Mouse (Mus musculus): ENCODE measurements around the gene Cldn10. TPM values are rescaled to one million over a fixed set of nuclear protein-coding genes. Genes with fewer than 3 reads are reported as not detected.

Gene Cldn10
- polyA plus RNA-seq, 1 experiment from 2014 or later: 12.2 TPM

DNA sequence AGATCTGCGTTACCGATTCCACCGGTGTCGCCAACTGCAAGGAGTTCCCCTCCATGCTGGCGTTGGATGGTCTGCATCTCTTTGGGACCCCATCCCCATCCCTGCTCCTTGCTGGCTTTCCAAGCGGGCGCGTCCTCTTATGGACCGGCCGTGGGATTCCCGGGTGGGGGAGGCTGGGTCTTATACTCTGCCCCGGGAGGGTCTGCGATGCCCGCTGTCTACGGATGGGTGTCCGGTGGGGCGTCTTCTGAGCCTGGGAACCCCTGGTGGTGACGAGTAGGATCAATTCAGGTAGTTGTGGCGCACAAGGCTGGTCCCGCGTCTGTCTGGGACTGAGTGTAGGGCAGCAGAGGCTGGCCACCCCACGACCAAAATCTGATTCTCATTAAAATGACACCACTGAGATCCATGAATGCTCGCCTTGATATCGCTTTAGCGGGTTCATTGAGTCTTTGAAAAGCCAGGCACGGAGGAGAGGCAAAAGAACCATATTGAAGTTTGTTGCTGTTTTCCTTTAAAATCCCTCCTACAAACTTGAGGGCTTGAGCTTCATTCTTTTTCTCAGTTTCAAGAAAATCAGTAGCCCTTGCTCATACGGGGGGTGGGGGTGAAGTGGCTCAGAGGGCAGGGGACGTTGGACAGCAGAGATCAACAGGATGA lies 67.6 kb downstream of the Cldn10 start:
- Histone ChIP-seq H3K27ac (ENCODE audit: low read depth, low read length) (no peak overlapping the region), H3K4me2 (replicated peaks; ENCODE audit: low read depth, low read length) (peak overlapping the region; percentile 96), H3K4me3 (ENCODE audit: low read length) (peak overlapping the region; percentile 49), H3K9me3 (ENCODE audit: control insufficient read depth, low read length) (no peaks in the 10 kb centered on the region), H3K27me3 (ENCODE audit: control insufficient read depth, insufficient read depth, low read length) (peaks cover 9% of the 10 kb centered on the region; the same call in 1 of the 2 replicates), H3K36me3 (ENCODE audit: control insufficient read depth, insufficient read depth, low read length) (no peaks in the 10 kb centered on the region), H3K4me1 (ENCODE audit: control insufficient read depth, insufficient read depth, low read length) (peaks cover 9% of the 10 kb centered on the region; the same call in 1 of the 2 replicates), H3K9ac (ENCODE audit: low read depth, low read length) (peak overlapping the region; percentile 31)
- 1% methylated on average over 28 of the region's 28 CpGs for WGBS
- ATAC-seq (ENCODE audit: low FRiP score, low TSS enrichment): peak; percentile 44; the same call in 1 of the 2 replicates

DNA sequence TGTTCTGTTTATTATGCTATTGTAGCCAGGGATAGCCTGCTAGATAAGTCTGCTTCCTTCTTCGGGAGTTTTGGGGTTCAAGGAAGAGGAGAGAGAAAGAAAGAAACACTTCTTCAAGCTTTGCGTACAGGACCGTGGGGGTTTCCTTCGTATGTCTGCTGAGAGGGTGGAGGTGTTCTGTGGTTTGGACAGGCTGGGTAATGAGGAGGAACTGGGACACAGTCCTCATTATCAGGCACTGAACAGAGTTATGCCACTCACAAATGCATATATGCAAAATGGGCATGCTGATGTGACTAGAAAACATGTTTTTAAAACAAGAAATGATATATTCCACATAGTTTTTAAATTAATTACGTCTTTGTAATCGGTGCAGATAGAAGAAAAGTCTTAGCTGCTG lies 68.9 kb downstream of the Cldn10 start:
- 83% methylated on average over 6 of the region's 6 CpGs for WGBS
- Histone ChIP-seq H3K4me1 (ENCODE audit: control insufficient read depth, insufficient read depth, low read length) (peaks cover 9% of the 10 kb centered on the region; the same call in 1 of the 2 replicates), H3K27me3 (ENCODE audit: control insufficient read depth, insufficient read depth, low read length) (peaks cover 9% of the 10 kb centered on the region; the same call in 1 of the 2 replicates), H3K9ac (ENCODE audit: low read depth, low read length) (no peak overlapping the region), H3K9me3 (ENCODE audit: control insufficient read depth, low read length) (no peaks in the 10 kb centered on the region), H3K27ac (ENCODE audit: low read depth, low read length) (no peak overlapping the region), H3K4me3 (ENCODE audit: low read length) (no peak overlapping the region), H3K36me3 (ENCODE audit: control insufficient read depth, insufficient read depth, low read length) (no peaks in the 10 kb centered on the region), H3K4me2 (replicated peaks; ENCODE audit: low read depth, low read length) (no peak overlapping the region)
- no peak for ATAC-seq (ENCODE audit: low FRiP score, low TSS enrichment)

DNA sequence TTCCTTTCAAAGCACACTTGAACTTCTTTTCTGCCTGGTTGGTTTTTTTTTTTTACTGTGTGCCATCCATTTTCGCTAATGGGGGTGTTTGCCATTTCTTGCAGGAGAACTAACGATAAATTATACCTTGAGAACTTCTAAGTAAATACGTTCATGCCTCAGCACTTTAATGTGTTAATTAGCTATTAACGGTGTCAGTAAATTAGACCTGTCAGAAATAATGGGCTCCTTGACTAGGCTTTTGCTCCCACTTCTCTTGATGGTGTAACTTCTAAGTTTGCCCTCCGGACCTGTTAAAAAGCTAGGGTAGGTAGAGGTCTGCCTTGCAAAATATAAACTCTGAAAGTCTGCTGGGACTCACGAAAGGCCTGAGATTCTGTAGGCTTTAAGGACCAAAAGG lies 70.6 kb downstream of the Cldn10 start:
- Histone ChIP-seq H3K36me3 (ENCODE audit: control insufficient read depth, insufficient read depth, low read length) (no peaks in the 10 kb centered on the region), H3K4me1 (ENCODE audit: control insufficient read depth, insufficient read depth, low read length) (peaks cover 9% of the 10 kb centered on the region; the same call in 1 of the 2 replicates), H3K4me3 (ENCODE audit: low read length) (no peak overlapping the region), H3K9ac (ENCODE audit: low read depth, low read length) (no peak overlapping the region), H3K27ac (ENCODE audit: low read depth, low read length) (no peak overlapping the region), H3K4me2 (replicated peaks; ENCODE audit: low read depth, low read length) (no peak overlapping the region), H3K9me3 (ENCODE audit: control insufficient read depth, low read length) (no peaks in the 10 kb centered on the region), H3K27me3 (ENCODE audit: control insufficient read depth, insufficient read depth, low read length) (peaks cover 9% of the 10 kb centered on the region; the same call in 1 of the 2 replicates)
- 16% methylated on average over 6 of the region's 6 CpGs for WGBS
- no peak for ATAC-seq (ENCODE audit: low FRiP score, low TSS enrichment)

DNA sequence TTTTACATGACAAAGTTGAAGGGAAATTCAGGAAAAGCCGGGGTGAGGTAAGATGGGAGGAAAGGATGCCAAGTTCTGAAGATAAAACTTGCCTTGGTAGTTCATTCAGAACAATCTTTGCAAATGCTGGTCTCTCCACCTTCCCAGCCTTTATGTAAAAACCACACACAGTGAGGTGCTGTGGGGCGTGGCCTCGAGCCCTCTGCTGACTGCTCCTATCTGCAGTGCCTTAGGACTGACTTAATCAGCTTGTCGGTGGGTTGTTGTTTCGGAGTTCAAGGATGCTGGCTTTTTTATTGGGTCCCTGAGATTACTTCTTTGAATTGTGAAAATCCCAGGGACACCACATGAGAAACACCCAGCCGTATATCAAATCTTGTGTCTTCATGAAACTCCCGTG lies 74.5 kb downstream of the Cldn10 start:
- no peaks in the 10 kb centered on the region for H3K36me3 ChIP-seq (ENCODE audit: control insufficient read depth, insufficient read depth, low read length)
- H3K27ac ChIP-seq (ENCODE audit: low read depth, low read length): no peak overlapping the region
- no peak overlapping the region for H3K4me3 ChIP-seq (ENCODE audit: low read length)
- H3K4me2 ChIP-seq (replicated peaks; ENCODE audit: low read depth, low read length): no peak overlapping the region
- no peaks in the 10 kb centered on the region for H3K4me1 ChIP-seq (ENCODE audit: control insufficient read depth, insufficient read depth, low read length)
- 55% methylated on average over 7 of the region's 7 CpGs for WGBS
- no peaks in the 10 kb centered on the region for H3K9me3 ChIP-seq (ENCODE audit: control insufficient read depth, low read length)
- no peaks in the 10 kb centered on the region; the same call in 1 of the 2 replicates for H3K27me3 ChIP-seq (ENCODE audit: control insufficient read depth, insufficient read depth, low read length)
- no peak for ATAC-seq (ENCODE audit: low FRiP score, low TSS enrichment)
- no peak overlapping the region for H3K9ac ChIP-seq (ENCODE audit: low read depth, low read length)

DNA sequence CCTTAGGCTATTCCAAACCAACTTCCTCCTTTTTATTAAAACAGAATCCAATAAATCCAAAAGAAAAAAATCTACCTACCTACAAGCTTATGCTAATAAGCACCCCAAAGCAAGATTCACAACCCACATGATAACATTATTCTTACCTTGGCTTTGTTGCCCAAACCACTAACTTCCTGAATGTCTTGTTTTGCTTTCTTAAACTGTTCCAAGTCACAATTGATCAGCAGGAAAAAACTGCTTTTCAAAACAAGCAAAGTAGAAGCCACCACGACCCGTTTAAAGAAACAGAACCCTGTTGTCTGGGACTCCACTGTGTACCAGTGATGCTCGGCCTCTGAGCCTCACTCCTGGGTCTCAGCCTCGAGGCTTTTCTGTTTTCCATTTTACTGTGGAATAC lies 77.2 kb downstream of the Cldn10 start:
- Histone ChIP-seq H3K27me3 (ENCODE audit: control insufficient read depth, insufficient read depth, low read length) (no peaks in the 10 kb centered on the region), H3K4me2 (replicated peaks; ENCODE audit: low read depth, low read length) (no peak overlapping the region), H3K9me3 (ENCODE audit: control insufficient read depth, low read length) (no peaks in the 10 kb centered on the region), H3K4me3 (ENCODE audit: low read length) (no peak overlapping the region), H3K27ac (ENCODE audit: low read depth, low read length) (no peak overlapping the region), H3K36me3 (ENCODE audit: control insufficient read depth, insufficient read depth, low read length) (no peaks in the 10 kb centered on the region), H3K9ac (ENCODE audit: low read depth, low read length) (no peak overlapping the region), H3K4me1 (ENCODE audit: control insufficient read depth, insufficient read depth, low read length) (no peaks in the 10 kb centered on the region)
- no peak for ATAC-seq (ENCODE audit: low FRiP score, low TSS enrichment)
- 59% methylated on average over 4 of the region's 4 CpGs for WGBS

DNA sequence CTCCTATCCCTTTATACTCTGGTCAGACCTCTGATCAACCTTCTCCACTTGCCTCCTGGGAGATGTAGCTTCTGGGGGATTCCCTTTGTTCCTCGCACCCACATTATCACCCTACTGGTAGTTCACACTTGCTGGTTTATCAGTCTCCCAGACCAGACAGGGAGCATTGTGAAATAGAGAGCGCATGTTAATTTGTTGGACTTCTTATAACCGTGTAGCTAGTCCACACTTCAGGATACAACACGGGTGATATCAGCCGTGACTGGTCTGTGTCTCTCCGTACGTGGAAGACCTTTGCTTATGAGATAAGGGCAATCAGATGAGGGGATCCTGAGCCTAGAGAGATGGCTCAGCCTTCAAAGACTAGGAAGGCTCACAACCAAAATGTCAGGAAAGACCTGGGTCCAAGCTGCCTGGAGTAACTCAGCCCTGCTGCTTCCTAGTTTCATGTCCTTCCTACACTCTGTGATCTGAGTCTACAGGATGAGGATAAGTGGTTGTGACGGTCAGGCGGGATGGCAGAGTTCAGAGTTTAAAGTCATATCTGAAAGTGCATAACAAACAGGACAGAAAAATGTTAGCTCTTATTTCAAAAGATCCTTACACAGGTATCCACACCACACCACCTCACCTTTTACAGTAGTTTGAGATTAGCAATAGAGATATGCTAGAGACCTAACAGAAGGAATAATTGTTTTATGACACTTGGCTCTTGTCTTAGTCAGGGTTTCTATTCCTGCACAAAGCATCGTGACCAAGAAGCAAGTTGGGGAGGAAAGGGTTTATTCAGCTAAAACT lies 78.5 kb downstream of the Cldn10 start:
- H3K27ac ChIP-seq (ENCODE audit: low read depth, low read length): no peak overlapping the region
- WGBS: 71% methylated on average over 10 of the region's 10 CpGs

DNA sequence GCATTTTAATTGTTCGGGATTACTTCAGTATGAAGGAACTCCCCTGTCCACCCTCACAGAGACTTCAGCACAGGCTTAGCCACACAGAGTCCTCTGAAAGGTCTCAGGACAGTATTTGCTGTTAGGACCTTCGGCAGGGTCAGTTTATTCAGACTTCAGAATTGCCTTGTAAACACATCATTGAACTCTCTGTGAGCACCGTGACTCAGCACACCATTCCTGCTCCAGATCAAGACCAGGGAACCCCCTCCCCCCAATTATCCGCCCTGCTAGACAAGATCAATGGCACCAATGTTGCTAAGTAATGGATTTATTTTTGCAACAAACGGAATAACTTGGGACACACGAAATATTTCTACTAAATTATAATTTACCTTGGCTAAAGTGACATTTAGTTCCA lies 79.7 kb downstream of the Cldn10 start:
- no peak overlapping the region for H3K9ac ChIP-seq (ENCODE audit: low read depth, low read length)
- no peaks in the 10 kb centered on the region for H3K9me3 ChIP-seq (ENCODE audit: control insufficient read depth, low read length)
- H3K4me1 ChIP-seq (ENCODE audit: control insufficient read depth, insufficient read depth, low read length): no peaks in the 10 kb centered on the region
- H3K27me3 ChIP-seq (ENCODE audit: control insufficient read depth, insufficient read depth, low read length): no peaks in the 10 kb centered on the region
- H3K4me2 ChIP-seq (replicated peaks; ENCODE audit: low read depth, low read length): no peak overlapping the region
- ATAC-seq (ENCODE audit: low FRiP score, low TSS enrichment): no peak
- WGBS: 53% methylated on average over 6 of the region's 6 CpGs
- H3K36me3 ChIP-seq (ENCODE audit: control insufficient read depth, insufficient read depth, low read length): no peaks in the 10 kb centered on the region
- H3K27ac ChIP-seq (ENCODE audit: low read depth, low read length): no peak overlapping the region
- H3K4me3 ChIP-seq (ENCODE audit: low read length): no peak overlapping the region

More for the DNA sequence above, 78.5 kb downstream of the Cldn10 start:
- Histone ChIP-seq H3K4me2 (replicated peaks; ENCODE audit: low read depth, low read length) (no peak overlapping the region), H3K27me3 (ENCODE audit: control insufficient read depth, insufficient read depth, low read length) (no peaks in the 10 kb centered on the region), H3K9me3 (ENCODE audit: control insufficient read depth, low read length) (no peaks in the 10 kb centered on the region), H3K9ac (ENCODE audit: low read depth, low read length) (no peak overlapping the region), H3K4me3 (ENCODE audit: low read length) (no peak overlapping the region), H3K36me3 (ENCODE audit: control insufficient read depth, insufficient read depth, low read length) (no peaks in the 10 kb centered on the region), H3K4me1 (ENCODE audit: control insufficient read depth, insufficient read depth, low read length) (no peaks in the 10 kb centered on the region)
- ATAC-seq (ENCODE audit: low FRiP score, low TSS enrichment): no peak

DNA sequence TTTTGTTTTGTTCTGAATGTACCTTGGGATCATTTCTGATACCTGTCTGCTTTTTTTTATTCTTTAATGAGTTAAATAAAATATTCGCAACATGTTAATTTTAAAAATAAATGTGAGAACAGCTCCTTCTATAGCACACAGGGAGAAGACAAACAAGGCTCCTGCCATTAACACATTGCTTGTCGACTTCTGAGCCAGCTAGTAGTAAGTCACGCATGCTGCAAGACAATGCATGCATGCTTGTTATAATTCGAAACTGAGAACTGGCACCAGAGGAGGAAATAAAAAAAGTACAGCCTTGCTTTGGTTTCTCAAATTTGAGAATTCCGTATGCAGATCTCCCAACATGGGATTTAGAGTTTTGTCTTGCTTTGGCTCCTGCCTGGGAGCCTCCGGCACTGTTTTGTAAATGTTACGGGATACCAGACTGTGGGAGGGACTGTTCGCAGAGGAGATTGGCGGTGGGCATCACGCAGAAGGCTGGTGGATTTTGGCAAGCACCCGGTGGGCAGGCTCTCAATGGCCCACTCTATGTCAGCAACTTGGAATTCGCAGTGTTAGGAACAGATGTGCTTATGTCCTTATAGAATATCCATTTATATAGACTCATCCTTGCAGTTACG lies 80.5 kb downstream of the Cldn10 start:
- no peak overlapping the region for H3K9ac ChIP-seq (ENCODE audit: low read depth, low read length)
- no peak overlapping the region for H3K27ac ChIP-seq (ENCODE audit: low read depth, low read length)
- 86% methylated on average over 13 of the region's 13 CpGs for WGBS
- ATAC-seq (ENCODE audit: low FRiP score, low TSS enrichment): no peak
- no peaks in the 10 kb centered on the region for H3K27me3 ChIP-seq (ENCODE audit: control insufficient read depth, insufficient read depth, low read length)
- H3K4me1 ChIP-seq (ENCODE audit: control insufficient read depth, insufficient read depth, low read length): no peaks in the 10 kb centered on the region
- no peaks in the 10 kb centered on the region for H3K9me3 ChIP-seq (ENCODE audit: control insufficient read depth, low read length)
- H3K4me3 ChIP-seq (ENCODE audit: low read length): no peak overlapping the region
- no peak overlapping the region for H3K4me2 ChIP-seq (replicated peaks; ENCODE audit: low read depth, low read length)
- no peaks in the 10 kb centered on the region for H3K36me3 ChIP-seq (ENCODE audit: control insufficient read depth, insufficient read depth, low read length)

DNA sequence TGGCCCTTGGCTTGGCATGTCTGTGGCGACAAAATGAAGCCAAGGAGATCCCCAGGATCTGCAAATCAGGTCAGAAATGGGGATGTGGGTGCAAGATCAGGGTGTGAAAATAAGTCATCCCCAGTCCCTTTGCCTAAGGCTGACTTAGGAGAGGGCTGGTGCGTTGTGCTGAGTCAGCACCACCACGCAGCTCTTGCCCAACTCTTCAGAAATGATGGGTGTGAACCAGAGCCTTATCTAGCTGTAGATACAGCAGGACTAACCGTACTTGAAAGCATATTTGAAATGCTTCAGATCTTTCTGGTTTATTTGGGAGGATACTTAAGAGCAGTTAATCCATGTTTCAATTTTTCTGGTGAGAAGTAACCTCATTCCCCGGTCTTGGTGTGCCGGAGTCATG lies 82.0 kb downstream of the Cldn10 start:
- H3K4me3 ChIP-seq (ENCODE audit: low read length): no peak overlapping the region
- no peak for ATAC-seq (ENCODE audit: low FRiP score, low TSS enrichment)
- H3K9me3 ChIP-seq (ENCODE audit: control insufficient read depth, low read length): no peaks in the 10 kb centered on the region
- H3K27ac ChIP-seq (ENCODE audit: low read depth, low read length): no peak overlapping the region
- no peak overlapping the region for H3K4me2 ChIP-seq (replicated peaks; ENCODE audit: low read depth, low read length)
- H3K9ac ChIP-seq (ENCODE audit: low read depth, low read length): no peak overlapping the region
- no peaks in the 10 kb centered on the region for H3K36me3 ChIP-seq (ENCODE audit: control insufficient read depth, insufficient read depth, low read length)
- H3K27me3 ChIP-seq (ENCODE audit: control insufficient read depth, insufficient read depth, low read length): no peaks in the 10 kb centered on the region
- H3K4me1 ChIP-seq (ENCODE audit: control insufficient read depth, insufficient read depth, low read length): no peaks in the 10 kb centered on the region
- WGBS: 81% methylated on average over 6 of the region's 6 CpGs

Measured in kidney, embryonic 14.5 days (tissue).